Mouse (Mus musculus) right cerebral cortex, postnatal 25 days (tissue): ENCODE measurements at regions not wholly inside any gene's neighbourhood (a gene's known extent, or its start where the extent isn't known, plus 50 kb on each side); places are given as distances from the start of the nearest gene placed in this dataset.

Source experiments
- DNase-seq: peaks from one replicate; pipeline ENCODE4 v3.0.0; 2022

GRCm38 (mm10) chr6:139014526-139014925 lies 356.2 kb upstream of the Igbp1b start:
- no peak for DNase-seq

- no peak for DNase-seq
Observed at GRCm38 (mm10) chr6:139010501-139010900, 352.2 kb upstream of the Igbp1b start.
